Mouse (Mus musculus) kidney, embryonic 15.5 days (tissue): ENCODE data around the gene Hist1h2bh. TPM values are rescaled to one million over a fixed set of nuclear protein-coding genes. Genes with fewer than 3 reads are reported as not detected.
"Not testable (repeated sequence)": the region's sequence is repeated elsewhere in the genome, so short reads cannot be mapped to it uniquely, and the experiment has no call there.

Experiments used
- ATAC-seq: fragments of 200-750 bp; cut with Nextera tagmentation; replicated peaks from 2 replicates; pipeline ENCODE4 v1.8.0; 2017; ENCODE audit warnings: moderate TSS enrichment; ENCODE audit not compliant: low FRiP score
- H3K27ac ChIP-seq: fragments of 300-500 bp; sonication (generic); 2 replicates; pipeline ENCODE4 v1.5.1; 2015; ENCODE audit warnings: mild to moderate bottlenecking, inconsistent platforms
- H3K27me3 ChIP-seq: fragments of 300-500 bp; sonication (generic); 2 replicates; pipeline ENCODE4 v1.6.1; 2015; ENCODE audit warnings: inconsistent platforms
- H3K36me3 ChIP-seq: fragments of 300-500 bp; sonication (generic); 2 replicates; pipeline ENCODE4 v1.6.1; 2015; ENCODE audit warnings: inconsistent platforms
- H3K4me1 ChIP-seq: fragments of 300-500 bp; sonication (generic); 2 replicates; pipeline ENCODE4 v1.6.1; 2015; ENCODE audit warnings: inconsistent platforms
- H3K4me2 ChIP-seq: fragments of 300-500 bp; sonication (generic); 2 replicates; pipeline ENCODE4 v1.6.1; 2015; ENCODE audit warnings: moderate library complexity, mild to moderate bottlenecking, inconsistent platforms
- H3K4me3 ChIP-seq: fragments of 300-500 bp; sonication (generic); replicated peaks from 2 replicates; pipeline ENCODE4 v1.5.1; 2015; ENCODE audit warnings: mild to moderate bottlenecking, inconsistent platforms
- H3K9ac ChIP-seq: fragments of 300-500 bp; sonication (generic); 2 replicates; pipeline ENCODE4 v1.6.1; 2015; ENCODE audit warnings: mild to moderate bottlenecking, inconsistent platforms
- H3K9me3 ChIP-seq: fragments of 300-500 bp; sonication (generic); replicated peaks from 2 replicates; pipeline ENCODE4 v1.6.1; 2016; ENCODE audit warnings: inconsistent platforms
- WGBS: fragments of 180-500 bp; shearing (Covaris S2); methylation state at CpG from one replicate; pipeline ENCODE4 v1.1.7; 2015; ENCODE audit warnings: mixed read lengths; 5-methylcytosine and 5-hydroxymethylcytosine counted together
- polyA plus RNA-seq: library from polyadenylated mRNA; unstranded; fragments of >200 nt; fragmentation: Nextera tagmentation; extraction: Ambion mirVana; gene quantifications from 2 replicates; pipeline ENCODE4 v1.2.1, GENCODE M21; 2015

Hist1h2bh gene
- polyA plus RNA-seq, 1 experiment from 2014 or later = 1.1 TPM

GRCm38 (mm10) chr13:23542225-23542980 is 789 bp downstream of the Hist1h2bh start:
- not testable (repeated sequence) for ATAC-seq, H3K36me3 ChIP-seq, H3K9me3 ChIP-seq, H3K27me3 ChIP-seq
- H3K4me1 ChIP-seq = peaks cover 20% of the 10 kb centered on the region; the same call in 1 of the 2 replicates
- H3K4me3 ChIP-seq = peak overlapping the region; percentile 52
- 5% methylated on average over 3 of the region's 3 CpGs for WGBS
- H3K9ac ChIP-seq = peak overlapping the region; percentile 57
- peak overlapping the region; percentile 74 for H3K4me2 ChIP-seq
- H3K27ac ChIP-seq = peak overlapping the region; percentile 96

DNA sequence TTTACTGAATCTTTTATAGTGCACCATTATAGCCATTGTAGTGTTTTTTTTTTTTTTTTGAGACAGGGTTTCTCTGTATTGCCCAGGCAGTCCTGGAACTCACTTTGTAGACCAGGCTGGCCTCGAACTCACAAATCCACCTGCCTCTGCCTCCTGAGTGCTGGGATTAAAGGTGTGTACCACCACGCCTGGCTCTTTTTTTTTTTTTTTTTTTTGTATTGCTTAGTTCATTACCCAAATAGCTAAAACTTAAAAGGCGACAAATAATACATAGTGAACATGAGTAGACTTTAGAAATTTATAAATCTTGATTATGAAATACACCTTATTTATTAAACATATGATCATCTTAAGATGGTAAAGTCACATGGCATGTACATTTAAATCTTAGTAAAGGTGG is 1.7 kb downstream of the Hist1h2bh start:
- peaks cover 28% of the 10 kb centered on the region for H3K4me1 ChIP-seq
- H3K4me2 ChIP-seq = no peak overlapping the region
- H3K4me3 ChIP-seq = no peak overlapping the region
- no peaks in the 10 kb centered on the region for H3K36me3 ChIP-seq
- H3K9me3 ChIP-seq = no peaks in the 10 kb centered on the region
- no peak overlapping the region for H3K27ac ChIP-seq
- H3K27me3 ChIP-seq = no peaks in the 10 kb centered on the region
- 87% methylated on average over 3 of the region's 3 CpGs for WGBS
- no peak for ATAC-seq
- no peak overlapping the region for H3K9ac ChIP-seq

DNA sequence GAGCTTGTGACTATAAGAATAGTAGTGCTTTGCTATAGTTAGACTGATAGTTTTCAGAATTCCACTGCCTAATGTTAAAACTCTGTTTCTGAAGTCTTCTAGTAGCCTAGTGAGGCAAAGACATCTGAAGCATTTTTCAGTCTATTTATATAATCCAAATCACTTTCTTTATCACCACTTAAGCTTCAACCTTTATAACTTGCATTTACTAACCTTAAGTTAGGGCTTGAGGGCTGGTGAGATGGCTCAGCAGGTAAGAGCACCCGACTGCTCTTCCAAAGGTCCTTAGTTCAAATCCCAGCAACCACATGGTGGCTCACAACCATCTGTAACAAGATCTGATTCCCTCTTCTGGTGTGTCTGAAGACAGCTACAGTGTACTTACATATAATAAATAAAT is 3.4 kb downstream of the Hist1h2bh start:
- not testable (repeated sequence) for H3K9ac ChIP-seq, H3K36me3 ChIP-seq, H3K4me3 ChIP-seq, H3K27ac ChIP-seq, ATAC-seq, H3K27me3 ChIP-seq, H3K9me3 ChIP-seq, H3K4me2 ChIP-seq
- H3K4me1 ChIP-seq = peaks cover 35% of the 10 kb centered on the region
- 85% methylated on average over 1 of the region's 1 CpGs for WGBS

DNA sequence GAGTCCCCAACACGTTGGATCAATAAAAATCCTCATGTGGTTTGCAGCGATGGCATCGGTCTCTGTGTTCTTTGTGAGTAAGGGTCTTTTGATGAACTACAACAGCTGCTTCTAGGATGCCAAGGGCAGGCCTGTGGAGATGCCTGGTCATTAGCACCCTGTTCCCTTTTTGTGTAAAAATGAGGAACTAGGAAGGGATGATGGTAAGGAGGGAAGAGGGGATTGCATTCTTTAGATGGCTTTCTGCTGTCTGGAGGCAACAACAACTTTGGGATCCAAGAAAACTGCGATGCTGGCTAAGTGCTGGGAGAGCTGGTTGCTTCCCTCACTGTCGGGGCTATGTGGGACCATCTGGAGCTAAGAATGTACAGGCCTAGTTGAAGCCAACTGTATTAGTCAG is 4.9 kb downstream of the Hist1h2bh start:
- Histone ChIP-seq H3K4me2 (0 out of 2 replicates have a peak overlapping the region, but pooled peaks have one; percentile 2), H3K4me3 (no peak overlapping the region), H3K4me1 (peaks cover 41% of the 10 kb centered on the region), H3K9me3 (no peaks in the 10 kb centered on the region), H3K27me3 (no peaks in the 10 kb centered on the region), H3K9ac (no peak overlapping the region), H3K36me3 (no peaks in the 10 kb centered on the region), H3K27ac (0 out of 2 replicates have a peak overlapping the region, but pooled peaks have one; percentile 18)
- no peak for ATAC-seq
- 74% methylated on average over 5 of the region's 5 CpGs for WGBS

DNA sequence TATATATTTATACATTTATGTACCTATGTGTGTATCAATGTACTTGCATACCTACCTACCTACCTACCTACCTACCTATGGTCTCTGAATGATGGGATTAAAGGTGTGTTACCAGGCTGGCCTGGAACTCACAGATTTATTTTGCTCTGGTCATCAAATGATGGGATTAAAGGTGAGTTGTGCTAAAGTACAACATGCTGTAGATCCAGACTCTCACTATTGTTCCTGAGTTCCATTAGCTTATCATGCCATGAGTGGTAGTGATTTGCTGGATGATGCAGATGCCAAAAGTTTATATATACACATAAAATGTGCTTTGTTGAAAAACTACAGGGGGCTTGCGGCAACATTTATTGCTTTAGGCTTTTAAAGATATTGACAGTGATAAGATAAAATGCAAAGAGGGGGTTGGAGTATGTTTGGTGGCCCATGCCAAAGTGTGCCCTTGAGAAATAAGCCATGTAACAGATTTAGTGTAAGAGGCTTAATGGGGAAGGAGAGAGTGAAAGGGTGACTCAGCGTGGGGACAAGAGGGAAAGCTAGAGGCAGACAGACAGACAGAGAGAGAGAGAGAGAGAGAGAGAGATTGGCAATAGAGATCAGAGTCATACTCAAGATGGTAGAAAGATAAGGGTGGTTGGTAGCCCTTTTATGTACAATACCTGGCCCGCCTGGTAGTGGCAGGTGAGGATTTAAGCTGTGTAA is 6.0 kb downstream of the Hist1h2bh start:
- Histone ChIP-seq H3K4me2 (peak overlapping the region; percentile 58), H3K9me3 (no peaks in the 10 kb centered on the region), H3K4me1 (peaks cover 45% of the 10 kb centered on the region), H3K9ac (no peak overlapping the region), H3K27me3 (no peaks in the 10 kb centered on the region), H3K27ac (0 out of 2 replicates have a peak overlapping the region, but pooled peaks have one; percentile 13), H3K36me3 (no peaks in the 10 kb centered on the region), H3K4me3 (peak overlapping the region; percentile 56)
- WGBS = 73% methylated on average over 3 of the region's 3 CpGs
- ATAC-seq = no peak

DNA sequence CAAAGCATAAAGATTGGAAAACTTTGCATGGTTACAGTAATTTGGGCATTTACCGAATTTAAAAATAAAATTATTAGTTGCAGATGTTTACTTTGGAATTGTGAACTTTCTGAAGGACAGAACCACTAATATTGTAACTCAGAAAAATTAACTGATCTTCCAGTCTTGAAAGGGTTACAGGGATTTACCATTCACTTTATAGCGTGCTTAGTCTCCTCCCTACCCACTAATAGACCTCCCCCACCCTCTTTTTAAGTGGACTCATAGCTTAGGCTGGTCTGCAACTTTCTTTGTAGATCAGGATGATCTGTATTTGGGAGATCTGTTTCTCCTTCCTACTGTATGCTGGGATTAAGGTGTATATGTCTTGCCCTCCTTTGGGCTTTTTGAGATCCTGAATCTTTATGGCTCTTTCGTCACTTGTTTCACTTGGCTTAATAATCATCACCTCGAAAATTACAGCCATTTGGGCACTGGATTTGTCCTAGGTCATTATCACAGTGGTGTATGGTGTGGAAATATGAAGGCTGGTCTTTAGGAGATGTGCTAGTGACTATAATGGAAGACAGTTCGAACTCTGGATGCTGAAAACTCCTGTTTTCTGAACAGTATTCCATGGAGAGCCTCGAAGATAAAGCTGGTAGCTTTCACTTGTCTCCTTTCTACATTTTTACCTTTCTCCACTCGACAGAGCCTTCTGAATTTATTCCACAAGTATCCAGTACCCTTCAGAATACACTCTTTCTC is 6.9 kb downstream of the Hist1h2bh start:
- H3K9ac ChIP-seq = peak overlapping the region; percentile 57
- peaks cover 46% of the 10 kb centered on the region for H3K4me1 ChIP-seq
- WGBS = 13% methylated on average over 7 of the region's 7 CpGs
- no peak for ATAC-seq
- no peaks in the 10 kb centered on the region for H3K27me3 ChIP-seq
- peak overlapping the region; percentile 98 for H3K27ac ChIP-seq
- H3K36me3 ChIP-seq = no peaks in the 10 kb centered on the region
- peak overlapping the region; percentile 56 for H3K4me3 ChIP-seq
- peak overlapping the region; percentile 58 for H3K4me2 ChIP-seq
- H3K9me3 ChIP-seq = no peaks in the 10 kb centered on the region

- Histone ChIP-seq H3K27ac (peak within 1 kb of the TSS; percentile 98), H3K4me2 (peak within 1 kb of the TSS; percentile 58), H3K4me1 (peaks cover 42% of the 10 kb centered on the region), H3K9ac (peak within 1 kb of the TSS; percentile 57), H3K4me3 (peak within 1 kb of the TSS; percentile 56)
- under 1% methylated on average over 50 of the region's 62 CpGs for WGBS
- not testable (repeated sequence) for H3K27me3 ChIP-seq, H3K36me3 ChIP-seq, H3K9me3 ChIP-seq
- peak; percentile 94 for ATAC-seq
Measured at GRCm38 (mm10) chr13:23535137-23536075, 7.8 kb downstream of the Hist1h2bh start, which contains the start of gene Hist1h3g. Hist1h3g (plus strand) TSS chr13:23535422.

GRCm38 (mm10) chr13:23534368-23535131 is 8.6 kb downstream of the Hist1h2bh start:
- ATAC-seq = 0 out of 2 replicates have a peak, but pooled peaks have one; percentile 13
- WGBS = under 1% methylated on average over 15 of the region's 15 CpGs
- H3K36me3 ChIP-seq = no peaks in the 10 kb centered on the region

DNA sequence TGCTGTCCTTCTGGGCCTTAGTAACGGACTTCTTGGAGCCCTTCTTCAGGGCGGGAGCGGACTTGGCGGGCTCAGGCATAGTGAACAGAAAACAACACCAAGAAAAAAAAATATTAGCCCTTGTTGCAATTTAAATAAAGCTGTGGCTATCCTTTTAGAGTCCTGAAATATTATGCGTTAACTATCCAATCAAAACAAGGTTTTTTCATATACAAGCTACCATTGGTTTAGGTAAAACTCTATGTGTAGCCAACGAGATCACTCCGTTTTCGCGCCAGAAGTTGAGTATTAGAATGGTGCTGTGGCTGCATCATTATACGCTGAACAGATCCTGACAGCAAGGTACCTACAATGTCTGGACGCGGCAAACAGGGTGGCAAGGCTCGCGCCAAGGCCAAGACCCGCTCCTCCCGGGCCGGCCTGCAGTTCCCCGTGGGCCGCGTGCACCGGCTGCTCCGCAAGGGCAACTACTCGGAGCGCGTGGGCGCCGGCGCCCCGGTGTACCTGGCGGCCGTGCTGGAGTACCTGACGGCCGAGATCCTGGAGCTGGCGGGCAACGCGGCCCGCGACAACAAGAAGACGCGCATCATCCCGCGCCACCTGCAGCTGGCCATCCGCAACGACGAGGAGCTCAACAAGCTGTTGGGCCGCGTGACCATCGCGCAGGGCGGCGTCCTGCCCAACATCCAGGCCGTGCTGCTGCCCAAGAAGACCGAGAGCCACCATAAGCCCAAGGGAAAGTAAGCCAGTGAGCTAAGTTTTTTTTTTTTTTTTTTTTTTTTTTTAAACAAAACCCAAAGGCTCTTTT is 9.4 kb downstream of the Hist1h2bh start, which contains the start of gene Hist1h2af:
Gene Hist1h2af, plus strand, starts transcription at position 347 of the 808 bp plus-strand sequence.
- Histone ChIP-seq H3K9ac (peak within 1 kb of the TSS; percentile 47), H3K4me2 (peak within 1 kb of the TSS; percentile 58), H3K4me1 (peaks cover 45% of the 10 kb centered on the region), H3K4me3 (peak within 1 kb of the TSS; percentile 56), H3K27ac (peak within 1 kb of the TSS; percentile 98)
- H3K27me3 ChIP-seq, H3K9me3 ChIP-seq, H3K36me3 ChIP-seq: not testable (repeated sequence)
- peak; percentile 63 for ATAC-seq
- WGBS = under 1% methylated on average over 28 of the region's 53 CpGs

More at GRCm38 (mm10) chr13:23534368-23535131, 8.6 kb downstream of the Hist1h2bh start:
- peak overlapping the region; percentile 40 for H3K9ac ChIP-seq
- no peaks in the 10 kb centered on the region for H3K27me3 ChIP-seq
- H3K27ac ChIP-seq = peak overlapping the region; percentile 98
- H3K9me3 ChIP-seq = no peaks in the 10 kb centered on the region
- peak overlapping the region; percentile 56 for H3K4me3 ChIP-seq
- H3K4me2 ChIP-seq = peak overlapping the region; percentile 58
- H3K4me1 ChIP-seq = peaks cover 40% of the 10 kb centered on the region
